Mouse (Mus musculus) spleen, adult 2 months (tissue): ENCODE data around the gene Ucma. TPM values are rescaled to one million over a fixed set of nuclear protein-coding genes. Genes with fewer than 3 reads are reported as not detected.

ENCODE experiments used
- DNase-seq, 2 experiments: peaks; one replicate each; pipeline versions ENCODE4 v3.0.0 to v3.0.0-alpha.2; 2012 to 2021; ENCODE audit warnings: low spot score in 2 of 2, low read depth in 1 of 2
- H3K27ac ChIP-seq: fragments of 200-500 bp; 2 replicates; pipeline ENCODE4 v1.5.1; 2012; ENCODE audit warnings: low read length, inconsistent platforms; ENCODE audit not compliant: insufficient read depth
- H3K27me3 ChIP-seq: fragments of 200-500 bp; 2 replicates; pipeline ENCODE4 v1.6.1; 2012; ENCODE audit warnings: mild to moderate bottlenecking, moderate library complexity, low read length, inconsistent platforms; ENCODE audit not compliant: control insufficient read depth, insufficient read depth
- H3K36me3 ChIP-seq: fragments of 200-500 bp; 2 replicates; pipeline ENCODE4 v1.6.1; 2012; ENCODE audit warnings: mild to moderate bottlenecking, low read length, inconsistent platforms; ENCODE audit not compliant: control insufficient read depth, insufficient read depth
- H3K4me1 ChIP-seq: fragments of 200-500 bp; 2 replicates; pipeline ENCODE4 v1.6.1; 2011; ENCODE audit warnings: inconsistent platforms; ENCODE audit not compliant: control insufficient read depth, insufficient read depth, insufficient read length
- H3K4me3 ChIP-seq: fragments of 200-500 bp; 2 replicates; pipeline ENCODE4 v1.5.1; 2011; ENCODE audit warnings: mild to moderate bottlenecking, inconsistent platforms; ENCODE audit not compliant: insufficient read depth, insufficient read length; ENCODE audit errors: extremely low read depth
- CTCF ChIP-seq: fragments of 200-500 bp; IDR thresholded peaks from 2 replicates; pipeline ENCODE4 v1.5.1; 2011; ENCODE audit warnings: mild to moderate bottlenecking, inconsistent platforms; ENCODE audit not compliant: insufficient read depth, insufficient read length, insufficient replicate concordance; ENCODE audit errors: extremely low read depth
- POLR2A ChIP-seq: fragments of 200-500 bp; IDR thresholded peaks from 2 replicates; pipeline ENCODE4 v1.6.1; 2011; ENCODE audit warnings: low read depth, low read length, inconsistent platforms
- WGBS: fragments of 180-500 bp; shearing (Covaris S2); methylation state at CpG from one replicate; pipeline ENCODE4 v1.1.7; 2018; 5-methylcytosine and 5-hydroxymethylcytosine counted together
- polyA plus RNA-seq: library from polyadenylated mRNA; depleted of rRNA; stranded (reverse); fragments of >200 nt; gene quantifications from 2 replicates; pipeline ENCODE4 v1.2.3, GENCODE M21; 2012

Gene Ucma
- polyA plus RNA-seq, 1 experiment, result not detected

- no peaks in the 10 kb centered on the region for H3K4me1 ChIP-seq
- H3K27me3 ChIP-seq, result no peaks in the 10 kb centered on the region
- TF ChIP-seq POLR2A, result no peak
- H3K36me3 ChIP-seq, result no peaks in the 10 kb centered on the region
- no peak for DNase-seq
- no peak overlapping the region for H3K4me3 ChIP-seq
- 92% methylated on average over 2 of the region's 2 CpGs for WGBS
- no peak overlapping the region for H3K27ac ChIP-seq
Observed at GRCm38 (mm10) chr2:4950986-4951385, 24.9 kb upstream of the Ucma start.

GRCm38 (mm10) chr2:4954216-4954760 is 21.6 kb upstream of the Ucma start:
- DNase-seq, result no peak
- H3K36me3 ChIP-seq, result no peaks in the 10 kb centered on the region
- no peaks in the 10 kb centered on the region for H3K27me3 ChIP-seq
- WGBS, result 80% methylated on average over 6 of the region's 6 CpGs
- H3K4me3 ChIP-seq, result no peak overlapping the region
- TF ChIP-seq POLR2A (no peak), CTCF (no peak)
- H3K27ac ChIP-seq, result no peak overlapping the region
- H3K4me1 ChIP-seq, result no peaks in the 10 kb centered on the region

DNA sequence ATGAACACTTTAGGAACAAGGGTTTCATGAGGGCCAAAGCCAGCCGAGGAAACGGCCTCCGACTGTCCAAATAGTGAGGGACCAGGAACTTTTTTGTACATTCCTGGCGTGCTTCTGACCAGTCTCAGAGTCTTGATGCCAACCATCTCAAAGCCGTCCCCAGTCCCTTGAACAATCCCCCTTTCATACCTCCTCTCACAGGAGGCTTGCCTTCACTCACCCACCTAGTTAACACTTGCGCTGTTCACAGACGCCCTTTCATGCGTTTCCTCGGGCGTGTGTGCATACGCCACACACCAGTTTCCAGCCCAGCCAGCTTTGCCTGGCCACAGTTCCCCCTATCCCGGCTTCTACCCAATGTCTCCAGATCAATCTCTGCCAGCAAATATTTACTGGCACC is 17.9 kb upstream of the Ucma start:
- no peaks in the 10 kb centered on the region for H3K36me3 ChIP-seq
- TF ChIP-seq CTCF (no peak), POLR2A (no peak)
- no peak overlapping the region for H3K27ac ChIP-seq
- WGBS, result 89% methylated on average over 12 of the region's 12 CpGs
- no peaks in the 10 kb centered on the region for H3K27me3 ChIP-seq
- no peak for DNase-seq
- H3K4me1 ChIP-seq, result no peaks in the 10 kb centered on the region
- H3K4me3 ChIP-seq, result no peak overlapping the region

DNA sequence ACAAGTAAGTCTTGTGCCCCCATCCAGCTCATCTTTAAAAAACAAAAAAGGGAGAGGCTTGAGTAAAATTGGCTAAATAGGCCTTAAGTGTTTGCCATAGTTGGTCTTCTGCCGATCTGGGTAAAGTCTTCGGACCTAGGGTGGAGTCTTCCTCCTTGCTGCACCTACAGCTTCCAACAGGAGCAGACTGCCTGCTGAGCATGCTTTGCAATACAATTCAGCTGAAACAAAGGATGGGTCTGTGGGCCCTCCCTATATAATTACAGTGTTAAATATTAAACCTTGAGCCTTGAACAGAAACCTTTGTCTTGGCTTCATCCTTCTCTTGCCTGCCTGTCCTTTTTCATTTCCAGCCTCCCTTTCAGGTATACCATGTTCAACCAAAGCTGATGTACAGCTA is 8.1 kb upstream of the Ucma start:
- DNase-seq, result no peak
- Histone ChIP-seq H3K27ac (no peak overlapping the region), H3K4me3 (no peak overlapping the region), H3K36me3 (no peaks in the 10 kb centered on the region), H3K4me1 (no peaks in the 10 kb centered on the region), H3K27me3 (no peaks in the 10 kb centered on the region)
- WGBS, result 95% methylated on average over 2 of the region's 2 CpGs
- TF ChIP-seq POLR2A, result no peak
- no peak for TF ChIP-seq CTCF

- Histone ChIP-seq H3K27me3 (no peaks in the 10 kb centered on the region), H3K27ac (no peak overlapping the region), H3K4me1 (no peaks in the 10 kb centered on the region), H3K4me3 (no peak overlapping the region), H3K36me3 (no peaks in the 10 kb centered on the region)
- no peak for DNase-seq
- WGBS, result 57% methylated on average over 2 of the region's 2 CpGs
- no peak for TF ChIP-seq POLR2A
- no peak for TF ChIP-seq CTCF
Observed at GRCm38 (mm10) chr2:4969083-4969482, 6.8 kb upstream of the Ucma start.

DNA sequence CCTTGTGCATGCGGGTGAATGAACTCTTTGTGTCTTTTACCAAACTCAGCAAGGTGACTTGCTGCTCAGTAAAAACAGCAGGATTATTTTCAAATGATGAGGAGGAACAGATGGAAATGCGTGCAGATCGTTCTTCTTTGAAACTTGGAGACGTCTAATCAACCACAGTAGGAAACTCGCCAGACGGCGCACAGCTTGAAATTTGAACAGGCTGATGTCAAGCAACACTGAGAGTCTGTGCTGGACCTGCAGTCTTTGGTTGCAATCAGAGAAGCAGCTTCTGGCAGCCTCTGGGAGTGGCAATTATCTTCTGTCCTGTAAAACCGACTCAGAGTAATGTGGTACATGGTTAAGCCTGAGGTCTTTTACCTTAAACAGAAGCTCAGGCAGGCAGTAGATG is 2.2 kb downstream of the Ucma start:
- Histone ChIP-seq H3K36me3 (no peaks in the 10 kb centered on the region), H3K4me3 (no peak overlapping the region), H3K27me3 (no peaks in the 10 kb centered on the region), H3K27ac (no peak overlapping the region), H3K4me1 (no peaks in the 10 kb centered on the region)
- no peak for TF ChIP-seq POLR2A
- no peak for TF ChIP-seq CTCF
- DNase-seq, result no peak
- 73% methylated on average over 8 of the region's 8 CpGs for WGBS

GRCm38 (mm10) chr2:4983987-4984386 is 8.1 kb downstream of the Ucma start:
- no peaks in the 10 kb centered on the region for H3K36me3 ChIP-seq
- TF ChIP-seq POLR2A (no peak), CTCF (no peak)
- no peaks in the 10 kb centered on the region for H3K4me1 ChIP-seq
- H3K4me3 ChIP-seq, result no peak overlapping the region
- DNase-seq, result no peak
- 58% methylated on average over 5 of the region's 5 CpGs for WGBS
- no peak overlapping the region for H3K27ac ChIP-seq
- no peaks in the 10 kb centered on the region for H3K27me3 ChIP-seq
